Mouse (Mus musculus) hindbrain, embryonic 10.5 days (tissue): Measurements from ENCODE around the gene Papola. TPM values are rescaled to one million over a fixed set of nuclear protein-coding genes. Genes with fewer than 3 reads are reported as not detected.
A peak's percentile ranks its signal among the peaks of the same experiment; 100 is the strongest.

Experiments used
- DNase-seq: peaks from one replicate; pipeline ENCODE4 v3.0.0-alpha.2; 2017; ENCODE audit warnings: low spot score
- H3K27ac ChIP-seq: fragments of 300-500 bp; sonication (generic); 2 replicates; pipeline ENCODE4 v1.5.1; 2016; ENCODE audit warnings: mild to moderate bottlenecking, moderate library complexity
- H3K27me3 ChIP-seq: fragments of 300-500 bp; sonication (generic); 2 replicates; pipeline ENCODE4 v1.6.1; 2016; ENCODE audit warnings: mild to moderate bottlenecking; ENCODE audit not compliant: poor library complexity, insufficient read depth, severe bottlenecking
- H3K36me3 ChIP-seq: fragments of 300-500 bp; sonication (generic); 2 replicates; pipeline ENCODE4 v1.6.1; 2016; ENCODE audit warnings: mild to moderate bottlenecking, moderate library complexity
- H3K4me1 ChIP-seq: fragments of 300-500 bp; sonication (generic); replicated peaks from 2 replicates; pipeline ENCODE4 v1.6.1; 2016; ENCODE audit warnings: mild to moderate bottlenecking
- H3K4me3 ChIP-seq: fragments of 300-500 bp; sonication (generic); 2 replicates; pipeline ENCODE4 v1.5.1; 2016; ENCODE audit warnings: mild to moderate bottlenecking, moderate library complexity
- H3K9me3 ChIP-seq: fragments of 300-500 bp; sonication (generic); 2 replicates; pipeline ENCODE4 v1.6.1; 2016; ENCODE audit warnings: mild to moderate bottlenecking, moderate library complexity
- WGBS: fragments of 180-500 bp; shearing (Covaris S2); methylation state at CpG from one replicate; pipeline ENCODE4 v1.1.7; 2016; 5-methylcytosine and 5-hydroxymethylcytosine counted together
- polyA plus RNA-seq: library from polyadenylated mRNA; unstranded; fragments of >200 nt; fragmentation: Nextera tagmentation; extraction: Ambion mirVana; gene quantifications from 2 replicates; pipeline ENCODE4 v1.2.1, GENCODE M21; 2016

Gene Papola
- polyA plus RNA-seq: 268 and 286 TPM in 2 replicates

GRCm38 (mm10) chr12:105784196-105784999 is at the start of gene Papola:
Papola (plus strand) TSS chr12:105784694.
- Histone ChIP-seq H3K27ac (peak within 1 kb of the TSS; percentile 98), H3K4me3 (peak within 1 kb of the TSS; percentile 87), H3K4me1 (peaks cover 20% of the 10 kb centered on the region), H3K9me3 (no peaks in the 10 kb centered on the region), H3K27me3 (no peaks in the 10 kb centered on the region), H3K36me3 (peaks cover 32% of the 10 kb centered on the region)
- peak; percentile 95 for DNase-seq
- WGBS: under 1% methylated on average over 81 of the region's 85 CpGs

GRCm38 (mm10) chr12:105735226-105735888 is 49.1 kb upstream of the Papola start:
- Histone ChIP-seq H3K9me3 (no peaks in the 10 kb centered on the region), H3K4me1 (peaks cover 6% of the 10 kb centered on the region; the same call in 1 of the 2 replicates), H3K27me3 (no peaks in the 10 kb centered on the region), H3K27ac (no peak overlapping the region), H3K4me3 (no peak overlapping the region), H3K36me3 (no peaks in the 10 kb centered on the region)
- 70% methylated on average over 7 of the region's 7 CpGs for WGBS
- no peak for DNase-seq

- H3K9me3 ChIP-seq: no peaks in the 10 kb centered on the region
- no peaks in the 10 kb centered on the region for H3K36me3 ChIP-seq
- no peaks in the 10 kb centered on the region for H3K27me3 ChIP-seq
- WGBS: 88% methylated on average over 6 of the region's 6 CpGs
- H3K4me1 ChIP-seq: peaks cover 6% of the 10 kb centered on the region; the same call in 1 of the 2 replicates
- no peak for DNase-seq
- H3K27ac ChIP-seq: no peak overlapping the region
- no peak overlapping the region for H3K4me3 ChIP-seq
Observed at GRCm38 (mm10) chr12:105735889-105736251, 48.6 kb upstream of the Papola start.

- no peaks in the 10 kb centered on the region for H3K27me3 ChIP-seq
- H3K4me1 ChIP-seq: peaks cover 4% of the 10 kb centered on the region; the same call in 1 of the 2 replicates
- DNase-seq: no peak
- H3K36me3 ChIP-seq: no peaks in the 10 kb centered on the region
- no peak overlapping the region for H3K4me3 ChIP-seq
- no peaks in the 10 kb centered on the region for H3K9me3 ChIP-seq
- WGBS: 68% methylated on average over 15 of the region's 15 CpGs
- H3K27ac ChIP-seq: no peak overlapping the region
Observed at GRCm38 (mm10) chr12:105738316-105739096, 46.0 kb upstream of the Papola start.

GRCm38 (mm10) chr12:105739656-105740055 is 44.8 kb upstream of the Papola start:
- no peak overlapping the region for H3K27ac ChIP-seq
- WGBS: 91% methylated on average over 8 of the region's 8 CpGs
- no peaks in the 10 kb centered on the region for H3K9me3 ChIP-seq
- no peak for DNase-seq
- H3K36me3 ChIP-seq: no peaks in the 10 kb centered on the region
- no peaks in the 10 kb centered on the region; the same call in 1 of the 2 replicates for H3K4me1 ChIP-seq
- no peak overlapping the region for H3K4me3 ChIP-seq
- H3K27me3 ChIP-seq: no peaks in the 10 kb centered on the region

GRCm38 (mm10) chr12:105748114-105748513 is 36.4 kb upstream of the Papola start:
- Histone ChIP-seq H3K36me3 (no peaks in the 10 kb centered on the region), H3K27ac (no peak overlapping the region), H3K9me3 (no peaks in the 10 kb centered on the region), H3K27me3 (no peaks in the 10 kb centered on the region), H3K4me1 (no peaks in the 10 kb centered on the region), H3K4me3 (no peak overlapping the region)
- 89% methylated on average over 5 of the region's 5 CpGs for WGBS
- no peak for DNase-seq

- no peak for DNase-seq
- Histone ChIP-seq H3K36me3 (no peaks in the 10 kb centered on the region), H3K4me1 (peaks cover 13% of the 10 kb centered on the region), H3K4me3 (no peak overlapping the region), H3K27ac (no peak overlapping the region), H3K27me3 (no peaks in the 10 kb centered on the region), H3K9me3 (peaks cover 3% of the 10 kb centered on the region; the same call in 1 of the 2 replicates)
- 90% methylated on average over 10 of the region's 10 CpGs for WGBS
Observed at GRCm38 (mm10) chr12:105753813-105754212, 30.7 kb upstream of the Papola start.

GRCm38 (mm10) chr12:105757816-105758497 is 26.5 kb upstream of the Papola start:
- peak overlapping the region; percentile 76; the same call in 1 of the 2 replicates for H3K27ac ChIP-seq
- H3K9me3 ChIP-seq: peaks cover 3% of the 10 kb centered on the region; the same call in 1 of the 2 replicates
- no peaks in the 10 kb centered on the region for H3K36me3 ChIP-seq
- no peaks in the 10 kb centered on the region for H3K27me3 ChIP-seq
- WGBS: 34% methylated on average over 15 of the region's 15 CpGs
- peak; percentile 57 for DNase-seq
- peaks cover 18% of the 10 kb centered on the region for H3K4me1 ChIP-seq
- no peak overlapping the region for H3K4me3 ChIP-seq

- H3K4me1 ChIP-seq: peaks cover 18% of the 10 kb centered on the region
- H3K27me3 ChIP-seq: no peaks in the 10 kb centered on the region
- no peak for DNase-seq
- no peak overlapping the region for H3K4me3 ChIP-seq
- H3K27ac ChIP-seq: peak overlapping the region; percentile 76
- H3K36me3 ChIP-seq: no peaks in the 10 kb centered on the region
- 93% methylated on average over 2 of the region's 2 CpGs for WGBS
- H3K9me3 ChIP-seq: peaks cover 3% of the 10 kb centered on the region; the same call in 1 of the 2 replicates
Observed at GRCm38 (mm10) chr12:105758911-105759310, 25.6 kb upstream of the Papola start.

- Histone ChIP-seq H3K36me3 (no peaks in the 10 kb centered on the region), H3K9me3 (no peaks in the 10 kb centered on the region), H3K27ac (peak overlapping the region; percentile 59; the same call in 1 of the 2 replicates), H3K4me1 (peaks cover 18% of the 10 kb centered on the region), H3K4me3 (no peak overlapping the region), H3K27me3 (no peaks in the 10 kb centered on the region)
- DNase-seq: no peak
- WGBS: 71% methylated on average over 10 of the region's 10 CpGs
Observed at GRCm38 (mm10) chr12:105759849-105760478, 24.5 kb upstream of the Papola start.

- peaks cover 18% of the 10 kb centered on the region for H3K4me1 ChIP-seq
- no peaks in the 10 kb centered on the region for H3K36me3 ChIP-seq
- no peak overlapping the region for H3K4me3 ChIP-seq
- no peaks in the 10 kb centered on the region for H3K9me3 ChIP-seq
- H3K27ac ChIP-seq: no peak overlapping the region
- DNase-seq: no peak
- 63% methylated on average over 11 of the region's 11 CpGs for WGBS
- no peaks in the 10 kb centered on the region for H3K27me3 ChIP-seq
Observed at GRCm38 (mm10) chr12:105761171-105761570, 23.3 kb upstream of the Papola start.

GRCm38 (mm10) chr12:105761629-105762028 is 22.9 kb upstream of the Papola start:
- WGBS: 80% methylated on average over 3 of the region's 3 CpGs
- DNase-seq: no peak
- Histone ChIP-seq H3K27ac (no peak overlapping the region), H3K27me3 (no peaks in the 10 kb centered on the region), H3K4me1 (peaks cover 18% of the 10 kb centered on the region), H3K9me3 (no peaks in the 10 kb centered on the region), H3K4me3 (no peak overlapping the region), H3K36me3 (no peaks in the 10 kb centered on the region)
